Mouse (Mus musculus): Measurements from ENCODE around the gene Phospho2. TPM values are rescaled to one million over a fixed set of nuclear protein-coding genes. Genes with fewer than 3 reads are reported as not detected.

The Phospho2 gene
- polyA plus RNA-seq, 1 experiment from 2014 or later, result 39.1 TPM

DNA sequence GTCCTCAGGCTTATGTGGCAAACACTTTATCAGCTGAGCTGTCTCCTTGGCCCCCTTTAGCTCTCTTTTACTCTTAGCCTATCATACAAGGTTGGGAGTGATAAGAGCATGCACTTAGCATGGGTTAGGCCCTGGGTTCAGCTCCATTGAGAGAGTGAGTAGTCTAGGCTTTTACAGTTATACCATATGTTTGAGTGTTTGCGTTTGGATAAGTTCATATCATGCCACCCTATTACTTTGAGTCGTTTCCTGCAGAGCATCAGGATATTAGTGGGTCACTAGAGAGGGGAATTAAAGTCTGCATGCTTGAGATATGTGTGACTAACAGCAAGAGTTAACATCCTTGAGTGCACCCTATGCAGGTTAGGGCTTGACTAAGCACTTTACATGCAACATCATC, 40.3 kb downstream of the Phospho2 start:
- Histone ChIP-seq H3K4me1 (replicated peaks; ENCODE audit: control insufficient read depth, insufficient read depth, low read length) (no peaks in the 10 kb centered on the region; the same call in 1 of the 2 replicates), H3K4me2 (ENCODE audit: low read depth, low read length, severe bottlenecking) (no peak overlapping the region), H3K9ac (ENCODE audit: low read length) (no peak overlapping the region), H3K9me3 (ENCODE audit: control insufficient read depth, low read length) (no peaks in the 10 kb centered on the region), H3K27me3 (ENCODE audit: control insufficient read depth, insufficient read depth, low read length) (no peaks in the 10 kb centered on the region), H3K36me3 (ENCODE audit: control insufficient read depth, insufficient read depth, low read length) (no peaks in the 10 kb centered on the region; the same call in 1 of the 2 replicates), H3K4me3 (ENCODE audit: low read depth, low read length) (no peak overlapping the region), H3K27ac (ENCODE audit: low read depth, low read length) (no peak overlapping the region)
- ATAC-seq (replicated peaks; ENCODE audit: low FRiP score), result no peak
- no peak for DNase-seq (ENCODE audit: low spot score)
- 95% methylated on average over 2 of the region's 2 CpGs for WGBS

DNA sequence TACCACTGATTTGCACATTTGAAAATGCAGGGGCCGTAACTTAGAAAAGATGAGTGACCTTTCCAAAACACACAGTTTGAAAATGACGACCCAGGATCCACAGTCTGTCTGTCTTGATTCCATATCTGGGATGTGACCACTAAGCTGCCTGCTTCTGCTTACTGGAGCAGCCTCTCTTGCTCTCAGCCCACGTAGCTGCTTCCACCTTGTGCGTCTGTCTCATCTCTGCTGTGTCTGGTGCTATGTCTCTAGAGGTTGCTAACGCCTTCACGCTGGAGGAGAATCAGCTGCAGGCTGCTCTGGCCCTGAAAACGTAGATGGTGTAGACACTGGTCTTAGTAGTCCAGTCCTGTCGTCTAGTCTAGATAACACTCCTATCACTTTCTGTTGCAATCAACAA, 40.7 kb downstream of the Phospho2 start:
- H3K27me3 ChIP-seq (ENCODE audit: control insufficient read depth, insufficient read depth, low read length), result no peaks in the 10 kb centered on the region
- no peaks in the 10 kb centered on the region for H3K9me3 ChIP-seq (ENCODE audit: control insufficient read depth, low read length)
- 92% methylated on average over 8 of the region's 8 CpGs for WGBS
- no peak overlapping the region for H3K4me2 ChIP-seq (ENCODE audit: low read depth, low read length, severe bottlenecking)
- no peaks in the 10 kb centered on the region; the same call in 1 of the 2 replicates for H3K4me1 ChIP-seq (replicated peaks; ENCODE audit: control insufficient read depth, insufficient read depth, low read length)
- H3K4me3 ChIP-seq (ENCODE audit: low read depth, low read length), result no peak overlapping the region
- no peak overlapping the region for H3K9ac ChIP-seq (ENCODE audit: low read length)
- DNase-seq (ENCODE audit: low spot score) (no peak), ATAC-seq (replicated peaks; ENCODE audit: low FRiP score) (no peak)
- no peak overlapping the region for H3K27ac ChIP-seq (ENCODE audit: low read depth, low read length)
- no peaks in the 10 kb centered on the region; the same call in 1 of the 2 replicates for H3K36me3 ChIP-seq (ENCODE audit: control insufficient read depth, insufficient read depth, low read length)

DNA sequence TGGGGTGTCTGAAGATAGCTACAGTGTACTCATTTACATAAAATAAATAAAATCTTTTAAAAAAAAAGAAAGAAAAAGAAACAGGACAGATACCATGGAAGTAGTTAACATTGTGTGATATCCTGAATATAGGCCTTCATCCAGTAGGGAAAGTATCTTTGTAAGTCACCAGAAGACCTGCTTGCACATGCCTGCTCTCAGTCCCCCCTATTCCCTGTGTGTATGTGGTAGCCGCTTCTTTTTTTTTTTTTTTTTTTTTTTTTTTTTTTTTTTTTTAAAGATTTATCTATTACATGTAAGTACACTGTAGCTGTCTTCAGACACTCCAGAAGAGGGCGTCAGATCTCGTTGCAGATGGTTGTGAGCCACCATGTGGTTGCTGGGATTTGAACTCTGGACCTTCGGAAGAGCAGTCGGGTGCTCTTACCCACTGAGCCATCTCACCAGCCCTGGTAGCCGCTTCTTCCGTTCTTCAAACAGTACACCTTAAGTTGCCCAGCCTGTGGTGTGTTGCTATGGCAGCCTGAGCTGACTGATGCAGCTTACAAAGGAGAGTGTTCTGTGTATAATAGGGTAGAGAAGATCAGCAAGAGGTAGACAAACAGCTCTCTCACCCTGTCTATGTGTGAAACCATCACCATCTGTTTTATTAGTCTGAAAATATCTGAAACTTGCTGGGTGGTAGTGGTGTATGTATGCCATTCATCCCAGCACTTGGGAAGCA, 48.0 kb downstream of the Phospho2 start:
- no peaks in the 10 kb centered on the region for H3K27me3 ChIP-seq (ENCODE audit: control insufficient read depth, insufficient read depth, low read length)
- no peak overlapping the region for H3K4me2 ChIP-seq (ENCODE audit: low read depth, low read length, severe bottlenecking)
- 78% methylated on average over 7 of the region's 7 CpGs for WGBS
- H3K9me3 ChIP-seq (ENCODE audit: control insufficient read depth, low read length), result no peaks in the 10 kb centered on the region
- no peak for DNase-seq (ENCODE audit: low spot score)
- H3K4me3 ChIP-seq (ENCODE audit: low read depth, low read length), result no peak overlapping the region
- no peak overlapping the region for H3K9ac ChIP-seq (ENCODE audit: low read length)
- no peaks in the 10 kb centered on the region; the same call in 1 of the 2 replicates for H3K36me3 ChIP-seq (ENCODE audit: control insufficient read depth, insufficient read depth, low read length)
- ATAC-seq (replicated peaks; ENCODE audit: low FRiP score), result 0 out of 2 replicates have a peak, but pooled peaks have one; percentile 39
- no peak overlapping the region for H3K27ac ChIP-seq (ENCODE audit: low read depth, low read length)
- H3K4me1 ChIP-seq (replicated peaks; ENCODE audit: control insufficient read depth, insufficient read depth, low read length), result no peaks in the 10 kb centered on the region

DNA sequence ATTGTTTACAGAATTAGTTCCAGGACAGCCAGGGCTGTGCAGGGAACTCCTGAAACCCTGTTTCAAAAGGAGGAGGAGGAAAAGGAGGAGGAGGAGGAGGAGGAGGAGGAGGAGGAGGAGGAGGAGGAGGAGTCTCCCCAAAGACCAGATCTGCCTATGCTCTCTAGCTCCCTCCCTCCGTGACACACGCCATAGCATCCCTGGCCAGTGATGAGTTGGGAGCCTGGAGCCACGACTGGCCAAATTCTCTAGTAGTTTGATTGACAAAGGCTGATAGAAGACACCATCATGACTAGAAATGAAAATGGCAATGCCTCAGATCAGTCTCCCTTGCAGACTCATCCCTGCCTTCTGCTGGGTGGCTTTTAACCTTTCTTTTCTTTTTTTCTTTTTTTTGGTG, 48.6 kb downstream of the Phospho2 start:
- no peaks in the 10 kb centered on the region; the same call in 1 of the 2 replicates for H3K36me3 ChIP-seq (ENCODE audit: control insufficient read depth, insufficient read depth, low read length)
- no peaks in the 10 kb centered on the region for H3K27me3 ChIP-seq (ENCODE audit: control insufficient read depth, insufficient read depth, low read length)
- ATAC-seq (replicated peaks; ENCODE audit: low FRiP score) (0 out of 2 replicates have a peak, but pooled peaks have one; percentile 5), DNase-seq (ENCODE audit: low spot score) (no peak)
- H3K9me3 ChIP-seq (ENCODE audit: control insufficient read depth, low read length), result no peaks in the 10 kb centered on the region
- 34% methylated on average over 3 of the region's 3 CpGs for WGBS
- H3K9ac ChIP-seq (ENCODE audit: low read length), result no peak overlapping the region
- no peak overlapping the region for H3K4me3 ChIP-seq (ENCODE audit: low read depth, low read length)
- no peak overlapping the region for H3K27ac ChIP-seq (ENCODE audit: low read depth, low read length)
- H3K4me1 ChIP-seq (replicated peaks; ENCODE audit: control insufficient read depth, insufficient read depth, low read length), result no peaks in the 10 kb centered on the region
- no peak overlapping the region for H3K4me2 ChIP-seq (ENCODE audit: low read depth, low read length, severe bottlenecking)

DNA sequence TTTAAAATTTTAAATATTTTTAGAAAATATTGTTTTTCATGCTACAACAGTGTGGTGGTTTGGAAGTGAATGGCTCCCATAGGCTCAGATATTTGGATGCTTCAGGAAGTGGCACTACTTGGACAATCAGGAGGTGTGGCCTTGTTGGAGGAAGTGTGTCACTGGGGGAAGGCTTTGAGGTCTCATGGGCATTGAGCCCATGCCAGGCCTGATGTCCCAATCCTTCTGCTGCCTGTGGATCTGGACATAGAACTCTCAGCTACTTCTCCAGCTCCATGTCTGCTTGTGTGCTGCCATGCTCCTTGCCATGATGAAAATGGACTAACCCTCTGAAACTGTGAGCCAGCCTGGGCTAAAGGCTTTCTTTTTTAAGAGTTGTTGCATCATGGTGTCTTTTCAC, 49.3 kb downstream of the Phospho2 start:
- Histone ChIP-seq H3K4me1 (replicated peaks; ENCODE audit: control insufficient read depth, insufficient read depth, low read length) (no peaks in the 10 kb centered on the region), H3K36me3 (ENCODE audit: control insufficient read depth, insufficient read depth, low read length) (no peaks in the 10 kb centered on the region; the same call in 1 of the 2 replicates), H3K9ac (ENCODE audit: low read length) (no peak overlapping the region), H3K9me3 (ENCODE audit: control insufficient read depth, low read length) (no peaks in the 10 kb centered on the region), H3K27ac (ENCODE audit: low read depth, low read length) (no peak overlapping the region), H3K27me3 (ENCODE audit: control insufficient read depth, insufficient read depth, low read length) (no peaks in the 10 kb centered on the region), H3K4me2 (ENCODE audit: low read depth, low read length, severe bottlenecking) (no peak overlapping the region), H3K4me3 (ENCODE audit: low read depth, low read length) (no peak overlapping the region)
- ATAC-seq (replicated peaks; ENCODE audit: low FRiP score) (no peak), DNase-seq (ENCODE audit: low spot score) (no peak)

DNA sequence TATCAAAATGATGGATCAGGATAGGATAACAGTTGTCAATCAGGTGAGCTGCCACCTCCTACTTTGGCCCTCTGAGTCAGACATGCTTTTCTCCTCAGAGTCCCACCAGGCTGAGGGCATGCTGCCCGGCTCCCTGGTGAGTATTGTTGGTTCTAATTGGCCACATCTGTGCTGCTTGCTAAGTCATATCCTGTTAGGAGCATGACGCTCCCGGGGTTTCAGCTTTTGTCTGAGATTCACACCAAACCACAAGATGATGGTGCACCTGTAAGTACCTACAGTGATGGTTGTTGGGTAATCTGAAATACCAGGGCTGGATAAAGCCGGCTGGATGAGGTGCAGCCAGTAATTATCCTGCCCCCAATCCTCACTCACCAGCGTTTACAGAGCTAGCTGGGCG, 50.8 kb downstream of the Phospho2 start:
- no peak overlapping the region for H3K4me2 ChIP-seq (ENCODE audit: low read depth, low read length, severe bottlenecking)
- H3K9me3 ChIP-seq (ENCODE audit: control insufficient read depth, low read length), result no peaks in the 10 kb centered on the region
- DNase-seq (ENCODE audit: low spot score) (no peak), ATAC-seq (replicated peaks; ENCODE audit: low FRiP score) (no peak)
- H3K4me1 ChIP-seq (replicated peaks; ENCODE audit: control insufficient read depth, insufficient read depth, low read length), result no peaks in the 10 kb centered on the region
- H3K4me3 ChIP-seq (ENCODE audit: low read depth, low read length), result no peak overlapping the region
- WGBS, result 30% methylated on average over 6 of the region's 6 CpGs
- H3K9ac ChIP-seq (ENCODE audit: low read length), result no peak overlapping the region
- H3K27me3 ChIP-seq (ENCODE audit: control insufficient read depth, insufficient read depth, low read length), result no peaks in the 10 kb centered on the region
- H3K36me3 ChIP-seq (ENCODE audit: control insufficient read depth, insufficient read depth, low read length), result no peaks in the 10 kb centered on the region; the same call in 1 of the 2 replicates
- no peak overlapping the region for H3K27ac ChIP-seq (ENCODE audit: low read depth, low read length)

DNA sequence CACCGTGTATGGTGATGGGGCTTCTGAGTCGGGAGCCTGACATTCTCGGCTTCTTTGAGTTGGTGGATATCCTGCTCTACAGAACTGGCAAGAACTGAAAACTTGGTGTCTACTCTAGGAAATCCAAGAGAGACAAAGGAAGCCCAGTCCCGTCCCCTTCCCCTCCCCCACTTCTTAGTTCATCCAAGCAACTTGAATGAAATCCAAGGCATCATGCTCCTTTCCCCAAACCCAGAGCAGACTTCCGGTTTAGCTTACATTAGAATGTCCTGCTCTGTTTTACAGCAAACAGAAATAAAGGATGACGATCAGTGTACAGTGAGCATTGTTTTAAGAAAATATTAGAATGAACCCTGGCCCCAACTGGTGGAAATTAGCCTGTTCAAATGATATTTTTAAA, 59.8 kb downstream of the Phospho2 start:
- H3K27ac ChIP-seq (ENCODE audit: low read depth, low read length), result no peak overlapping the region
- DNase-seq (ENCODE audit: low spot score), result no peak
- H3K9ac ChIP-seq (ENCODE audit: low read length), result no peak overlapping the region
- 78% methylated on average over 6 of the region's 6 CpGs for WGBS
- no peaks in the 10 kb centered on the region for H3K36me3 ChIP-seq (ENCODE audit: control insufficient read depth, insufficient read depth, low read length)
- no peak for ATAC-seq (replicated peaks; ENCODE audit: low FRiP score)
- no peak overlapping the region for H3K4me2 ChIP-seq (ENCODE audit: low read depth, low read length, severe bottlenecking)
- no peaks in the 10 kb centered on the region for H3K27me3 ChIP-seq (ENCODE audit: control insufficient read depth, insufficient read depth, low read length)
- H3K9me3 ChIP-seq (ENCODE audit: control insufficient read depth, low read length), result no peaks in the 10 kb centered on the region
- H3K4me3 ChIP-seq (ENCODE audit: low read depth, low read length), result no peak overlapping the region
- peaks cover 2% of the 10 kb centered on the region; the same call in 1 of the 2 replicates for H3K4me1 ChIP-seq (replicated peaks; ENCODE audit: control insufficient read depth, insufficient read depth, low read length)
